Mouse (Mus musculus): ENCODE measurements around the gene Fev. TPM values are rescaled to one million over a fixed set of nuclear protein-coding genes. Genes with fewer than 3 reads are reported as not detected.

The Fev gene
- polyA plus RNA-seq, 1 experiment from 2014 or later = 3.3 TPM

- Histone ChIP-seq H3K36me3 (ENCODE audit: control insufficient read depth, insufficient read depth, low read length) (no peaks in the 10 kb centered on the region), H3K27ac (replicated peaks; ENCODE audit: low read depth, low read length) (no peak overlapping the region), H3K9ac (replicated peaks; ENCODE audit: low read length) (no peak overlapping the region), H3K4me2 (ENCODE audit: low read length) (no peak overlapping the region), H3K27me3 (ENCODE audit: control insufficient read depth, insufficient read depth, low read length) (peaks cover 74% of the 10 kb centered on the region), H3K9me3 (ENCODE audit: control insufficient read depth, low read length) (no peaks in the 10 kb centered on the region), H3K4me3 (replicated peaks; ENCODE audit: low read depth, low read length) (no peak overlapping the region), H3K4me1 (ENCODE audit: control insufficient read depth, insufficient read depth, low read length) (peaks cover 11% of the 10 kb centered on the region)
- no peak for DNase-seq
- WGBS = 3% methylated on average over 5 of the region's 5 CpGs
- ATAC-seq (ENCODE audit: low FRiP score, low TSS enrichment) = no peak
Measured at GRCm38 (mm10) chr1:74883441-74883840, 1.8 kb downstream of the Fev start.

- Histone ChIP-seq H3K9me3 (ENCODE audit: control insufficient read depth, low read length) (no peaks in the 10 kb centered on the region), H3K27me3 (ENCODE audit: control insufficient read depth, insufficient read depth, low read length) (peaks cover 68% of the 10 kb centered on the region), H3K4me1 (ENCODE audit: control insufficient read depth, insufficient read depth, low read length) (peaks cover 11% of the 10 kb centered on the region), H3K36me3 (ENCODE audit: control insufficient read depth, insufficient read depth, low read length) (no peaks in the 10 kb centered on the region), H3K27ac (replicated peaks; ENCODE audit: low read depth, low read length) (no peak overlapping the region), H3K9ac (replicated peaks; ENCODE audit: low read length) (no peak overlapping the region), H3K4me2 (ENCODE audit: low read length) (0 out of 2 replicates have a peak overlapping the region, but pooled peaks have one; percentile 66), H3K4me3 (replicated peaks; ENCODE audit: low read depth, low read length) (no peak overlapping the region)
- ATAC-seq (ENCODE audit: low FRiP score, low TSS enrichment) = no peak
- WGBS = 2% methylated on average over 8 of the region's 8 CpGs
- DNase-seq = peak; percentile 23
Measured at GRCm38 (mm10) chr1:74882828-74883227, 2.4 kb downstream of the Fev start.

- WGBS = under 1% methylated on average over 74 of the region's 74 CpGs
- Histone ChIP-seq H3K4me2 (ENCODE audit: low read length) (peak overlapping the region; percentile 66), H3K4me1 (ENCODE audit: control insufficient read depth, insufficient read depth, low read length) (peaks cover 11% of the 10 kb centered on the region), H3K27ac (replicated peaks; ENCODE audit: low read depth, low read length) (no peak overlapping the region), H3K4me3 (replicated peaks; ENCODE audit: low read depth, low read length) (peak overlapping the region; percentile 35), H3K36me3 (ENCODE audit: control insufficient read depth, insufficient read depth, low read length) (no peaks in the 10 kb centered on the region), H3K9me3 (ENCODE audit: control insufficient read depth, low read length) (no peaks in the 10 kb centered on the region), H3K27me3 (ENCODE audit: control insufficient read depth, insufficient read depth, low read length) (peaks cover 62% of the 10 kb centered on the region), H3K9ac (replicated peaks; ENCODE audit: low read length) (peak overlapping the region; percentile 40)
- peak; percentile 62 for DNase-seq
- no peak for ATAC-seq (ENCODE audit: low FRiP score, low TSS enrichment)
Measured at GRCm38 (mm10) chr1:74882055-74882734, 3.0 kb downstream of the Fev start.

- Histone ChIP-seq H3K9me3 (ENCODE audit: control insufficient read depth, low read length) (no peaks in the 10 kb centered on the region), H3K27me3 (ENCODE audit: control insufficient read depth, insufficient read depth, low read length) (peaks cover 49% of the 10 kb centered on the region), H3K27ac (replicated peaks; ENCODE audit: low read depth, low read length) (no peak overlapping the region), H3K4me2 (ENCODE audit: low read length) (no peak overlapping the region), H3K36me3 (ENCODE audit: control insufficient read depth, insufficient read depth, low read length) (no peaks in the 10 kb centered on the region), H3K9ac (replicated peaks; ENCODE audit: low read length) (no peak overlapping the region), H3K4me3 (replicated peaks; ENCODE audit: low read depth, low read length) (no peak overlapping the region), H3K4me1 (ENCODE audit: control insufficient read depth, insufficient read depth, low read length) (peaks cover 11% of the 10 kb centered on the region)
- DNase-seq (peak; percentile 93), ATAC-seq (ENCODE audit: low FRiP score, low TSS enrichment) (no peak)
- WGBS = 3% methylated on average over 18 of the region's 18 CpGs
Measured at GRCm38 (mm10) chr1:74880785-74881360, 4.3 kb downstream of the Fev start.

- 65% methylated on average over 3 of the region's 3 CpGs for WGBS
- Histone ChIP-seq H3K4me3 (replicated peaks; ENCODE audit: low read depth, low read length) (no peak overlapping the region), H3K36me3 (ENCODE audit: control insufficient read depth, insufficient read depth, low read length) (no peaks in the 10 kb centered on the region), H3K9me3 (ENCODE audit: control insufficient read depth, low read length) (no peaks in the 10 kb centered on the region), H3K9ac (replicated peaks; ENCODE audit: low read length) (no peak overlapping the region), H3K4me2 (ENCODE audit: low read length) (no peak overlapping the region), H3K4me1 (ENCODE audit: control insufficient read depth, insufficient read depth, low read length) (peaks cover 4% of the 10 kb centered on the region), H3K27ac (replicated peaks; ENCODE audit: low read depth, low read length) (no peak overlapping the region), H3K27me3 (ENCODE audit: control insufficient read depth, insufficient read depth, low read length) (peaks cover 13% of the 10 kb centered on the region)
- ATAC-seq (ENCODE audit: low FRiP score, low TSS enrichment) (no peak), DNase-seq (no peak)
Measured at GRCm38 (mm10) chr1:74877199-74877598, 8.0 kb downstream of the Fev start.

DNA sequence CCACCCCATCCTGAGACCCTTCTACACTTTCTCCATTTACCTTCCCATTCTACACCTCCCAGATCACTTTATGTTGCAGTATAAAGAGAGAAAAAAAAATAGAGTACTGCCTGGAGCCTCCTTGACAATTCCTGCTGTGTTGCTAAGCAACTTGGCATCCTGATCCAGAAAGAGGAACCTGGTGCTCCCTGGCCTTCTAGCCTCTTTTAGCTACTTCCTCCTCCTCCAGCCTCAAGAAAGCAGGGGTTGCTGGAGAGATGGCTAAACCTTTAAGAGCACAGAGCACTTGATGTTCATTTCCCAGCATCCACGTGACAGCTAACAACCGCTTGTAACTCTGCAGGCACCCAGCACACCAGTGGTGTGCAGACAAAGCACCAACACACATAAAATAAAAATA lies 13.0 kb downstream of the Fev start:
- WGBS = 60% methylated on average over 2 of the region's 2 CpGs
- Histone ChIP-seq H3K9ac (replicated peaks; ENCODE audit: low read length) (0 out of 2 replicates have a peak overlapping the region, but pooled peaks have one; percentile 6), H3K27me3 (ENCODE audit: control insufficient read depth, insufficient read depth, low read length) (no peaks in the 10 kb centered on the region), H3K27ac (replicated peaks; ENCODE audit: low read depth, low read length) (no peak overlapping the region), H3K4me3 (replicated peaks; ENCODE audit: low read depth, low read length) (no peak overlapping the region), H3K9me3 (ENCODE audit: control insufficient read depth, low read length) (no peaks in the 10 kb centered on the region), H3K4me2 (ENCODE audit: low read length) (no peak overlapping the region), H3K36me3 (ENCODE audit: control insufficient read depth, insufficient read depth, low read length) (no peaks in the 10 kb centered on the region), H3K4me1 (ENCODE audit: control insufficient read depth, insufficient read depth, low read length) (no peaks in the 10 kb centered on the region)
- ATAC-seq (ENCODE audit: low FRiP score, low TSS enrichment) (no peak), DNase-seq (no peak)

- Histone ChIP-seq H3K27me3 (ENCODE audit: control insufficient read depth, insufficient read depth, low read length) (no peaks in the 10 kb centered on the region), H3K4me1 (ENCODE audit: control insufficient read depth, insufficient read depth, low read length) (peaks cover 27% of the 10 kb centered on the region), H3K4me2 (ENCODE audit: low read length) (no peak overlapping the region), H3K36me3 (ENCODE audit: control insufficient read depth, insufficient read depth, low read length) (no peaks in the 10 kb centered on the region), H3K27ac (replicated peaks; ENCODE audit: low read depth, low read length) (no peak overlapping the region), H3K4me3 (replicated peaks; ENCODE audit: low read depth, low read length) (no peak overlapping the region), H3K9ac (replicated peaks; ENCODE audit: low read length) (no peak overlapping the region), H3K9me3 (ENCODE audit: control insufficient read depth, low read length) (no peaks in the 10 kb centered on the region)
- DNase-seq = peak; percentile 8
- ATAC-seq (ENCODE audit: low FRiP score, low TSS enrichment) = no peak
Measured at GRCm38 (mm10) chr1:74861783-74862182, 23.4 kb downstream of the Fev start.

- Histone ChIP-seq H3K27ac (replicated peaks; ENCODE audit: low read depth, low read length) (no peak overlapping the region), H3K4me2 (ENCODE audit: low read length) (peak overlapping the region; percentile 92), H3K4me3 (replicated peaks; ENCODE audit: low read depth, low read length) (peak overlapping the region; percentile 94), H3K4me1 (ENCODE audit: control insufficient read depth, insufficient read depth, low read length) (peaks cover 29% of the 10 kb centered on the region), H3K9ac (replicated peaks; ENCODE audit: low read length) (peak overlapping the region; percentile 96; the same call in 1 of the 2 replicates), H3K36me3 (ENCODE audit: control insufficient read depth, insufficient read depth, low read length) (no peaks in the 10 kb centered on the region), H3K9me3 (ENCODE audit: control insufficient read depth, low read length) (no peaks in the 10 kb centered on the region), H3K27me3 (ENCODE audit: control insufficient read depth, insufficient read depth, low read length) (no peaks in the 10 kb centered on the region)
- DNase-seq (peak; percentile 35), ATAC-seq (ENCODE audit: low FRiP score, low TSS enrichment) (no peak)
- whole genome bisulfite sequencing = 26% methylated on average over 6 of the region's 6 CpGs
Measured at GRCm38 (mm10) chr1:74859223-74859984, 25.8 kb downstream of the Fev start.
